Mouse (Mus musculus) stomach, embryonic 14.5 days (tissue): ENCODE measurements around the gene Calr. TPM values are rescaled to one million over a fixed set of nuclear protein-coding genes. Genes with fewer than 3 reads are reported as not detected.

Source experiments
- ATAC-seq: fragments of 200-750 bp; cut with Nextera tagmentation; 2 replicates; pipeline ENCODE4 v1.8.0; 2017; ENCODE audit warnings: low read depth, moderate TSS enrichment; ENCODE audit not compliant: insufficient number of reproducible peaks, insufficient read depth, low FRiP score
- H3K27ac ChIP-seq: fragments of 300-500 bp; sonication (generic); 2 replicates; pipeline ENCODE4 v1.5.1; 2014; ENCODE audit warnings: mild to moderate bottlenecking, low read length, moderate library complexity, mixed read lengths
- H3K27me3 ChIP-seq: fragments of 300-500 bp; sonication (generic); 2 replicates; pipeline ENCODE4 v1.6.1; 2014; ENCODE audit warnings: low read length, control low read depth, mixed read lengths; ENCODE audit not compliant: control insufficient read depth, insufficient read depth
- H3K36me3 ChIP-seq: fragments of 300-500 bp; sonication (generic); 2 replicates; pipeline ENCODE4 v1.6.1; 2014; ENCODE audit warnings: mild to moderate bottlenecking, control low read depth, low read length, moderate library complexity, mixed read lengths; ENCODE audit not compliant: control insufficient read depth, insufficient read depth
- H3K4me1 ChIP-seq: fragments of 300-500 bp; sonication (generic); 2 replicates; pipeline ENCODE4 v1.6.1; 2014; ENCODE audit warnings: low read length, control low read depth, mixed read lengths; ENCODE audit not compliant: control insufficient read depth, insufficient read depth
- H3K4me2 ChIP-seq: fragments of 300-500 bp; sonication (generic); replicated peaks from 2 replicates; pipeline ENCODE4 v1.6.1; 2014; ENCODE audit warnings: low read depth, low read length, control low read depth
- H3K4me3 ChIP-seq: fragments of 300-500 bp; sonication (generic); 2 replicates; pipeline ENCODE4 v1.5.1; 2014; ENCODE audit warnings: low read depth, low read length, control low read depth
- H3K9ac ChIP-seq: fragments of 300-500 bp; sonication (generic); replicated peaks from 2 replicates; pipeline ENCODE4 v1.6.1; 2014; ENCODE audit warnings: low read depth, mild to moderate bottlenecking, control low read depth, low read length, moderate library complexity, mixed read lengths
- H3K9me3 ChIP-seq: fragments of 300-500 bp; sonication (generic); 2 replicates; pipeline ENCODE4 v1.6.1; 2016; ENCODE audit warnings: low read depth, low read length, control low read depth; ENCODE audit not compliant: control insufficient read depth
- WGBS: fragments of 180-500 bp; shearing (Covaris S2); extraction: QIAGEN DNeasy Blood & Tissue Kit; methylation state at CpG from one replicate; pipeline ENCODE4 v1.1.7; 2014; 5-methylcytosine and 5-hydroxymethylcytosine counted together
- polyA plus RNA-seq: library from polyadenylated mRNA; unstranded; fragments of >200 nt; fragmentation: Nextera tagmentation; extraction: Ambion mirVana; gene quantifications from 2 replicates; pipeline ENCODE4 v1.2.1, GENCODE M21; 2014

Gene Calr
- polyA plus RNA-seq = 669 and 791 TPM in 2 replicates

DNA sequence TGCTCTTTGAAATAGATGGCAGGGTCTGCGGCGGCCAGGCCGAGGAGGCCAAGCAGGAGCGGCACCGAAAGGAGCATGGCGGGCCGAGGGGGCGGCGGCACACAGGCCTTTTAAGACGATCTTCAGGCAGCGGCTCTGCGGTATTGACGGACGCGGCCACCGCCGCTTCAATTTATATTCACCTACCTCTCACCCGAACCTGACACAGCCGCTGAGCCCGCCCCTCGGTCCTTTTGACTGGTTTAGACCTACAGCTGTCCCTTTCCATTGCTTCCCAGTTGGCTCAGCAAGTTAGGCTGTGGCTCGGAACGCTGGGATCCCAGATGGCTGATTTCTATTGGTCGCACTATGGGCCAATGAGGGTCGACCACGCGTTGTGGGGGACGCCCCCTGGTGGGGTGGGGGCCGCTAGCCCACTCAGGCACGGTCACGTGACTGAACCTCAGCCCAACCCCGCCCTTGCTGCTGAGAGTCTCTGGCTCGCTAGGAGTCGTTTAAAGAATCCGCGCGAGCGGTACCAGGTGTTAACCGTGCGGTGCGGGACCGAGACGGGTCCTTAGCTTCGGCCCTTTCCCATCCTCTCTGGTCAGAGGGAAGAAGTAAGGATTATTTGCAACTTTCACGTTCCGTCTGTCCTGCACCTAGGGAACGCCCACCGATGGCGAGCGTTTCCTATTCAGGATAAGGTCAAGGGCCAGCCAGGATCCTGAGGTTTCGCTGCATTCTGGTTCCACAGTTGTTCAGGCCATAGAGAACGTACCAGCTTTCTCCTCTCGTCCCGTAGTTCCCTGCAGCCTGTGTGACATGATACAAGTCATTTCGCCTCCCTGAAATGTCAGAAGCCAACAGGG is at the start of gene Calr:
Calr (minus strand) TSS at position 213 of the 851 bp plus-strand sequence.
- H3K36me3 ChIP-seq = peaks cover 39% of the 10 kb centered on the region
- ATAC-seq = peak; percentile 100
- peak within 1 kb of the TSS; percentile 97 for H3K9ac ChIP-seq
- H3K27ac ChIP-seq = peak within 1 kb of the TSS; percentile 82
- WGBS = under 1% methylated on average over 55 of the region's 55 CpGs
- peak within 1 kb of the TSS; percentile 80 for H3K4me2 ChIP-seq
- no peaks in the 10 kb centered on the region for H3K27me3 ChIP-seq
- peaks cover 20% of the 10 kb centered on the region for H3K4me1 ChIP-seq
- H3K4me3 ChIP-seq = peak within 1 kb of the TSS; percentile 93
- no peaks in the 10 kb centered on the region for H3K9me3 ChIP-seq

DNA sequence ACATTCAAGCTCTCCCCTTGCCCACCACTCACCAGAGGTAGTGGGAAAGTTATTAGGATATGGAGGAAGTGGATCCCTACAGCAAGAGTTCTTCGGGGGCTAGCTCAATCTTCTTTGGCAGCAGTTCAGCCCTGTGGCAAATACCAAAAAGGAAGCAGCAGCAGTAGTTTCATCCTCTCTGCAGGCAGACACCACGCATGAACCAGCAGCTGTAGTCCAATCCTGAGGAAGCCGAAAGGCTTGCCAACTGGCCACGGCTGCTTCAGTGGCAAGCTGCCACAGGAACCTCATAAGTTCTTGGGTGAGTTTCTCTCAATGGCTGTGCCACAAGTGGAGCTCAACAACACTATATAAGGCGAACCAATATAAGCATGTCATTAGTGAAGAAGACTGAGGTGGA is 49.2 kb upstream of the Calr start:
- Histone ChIP-seq H3K4me1 (peaks cover 6% of the 10 kb centered on the region; the same call in 1 of the 2 replicates), H3K27ac (no peak overlapping the region), H3K27me3 (no peaks in the 10 kb centered on the region), H3K4me3 (no peak overlapping the region), H3K36me3 (no peaks in the 10 kb centered on the region), H3K9ac (no peak overlapping the region), H3K9me3 (no peaks in the 10 kb centered on the region), H3K4me2 (no peak overlapping the region)
- 84% methylated on average over 5 of the region's 5 CpGs for WGBS
- no peak for ATAC-seq

DNA sequence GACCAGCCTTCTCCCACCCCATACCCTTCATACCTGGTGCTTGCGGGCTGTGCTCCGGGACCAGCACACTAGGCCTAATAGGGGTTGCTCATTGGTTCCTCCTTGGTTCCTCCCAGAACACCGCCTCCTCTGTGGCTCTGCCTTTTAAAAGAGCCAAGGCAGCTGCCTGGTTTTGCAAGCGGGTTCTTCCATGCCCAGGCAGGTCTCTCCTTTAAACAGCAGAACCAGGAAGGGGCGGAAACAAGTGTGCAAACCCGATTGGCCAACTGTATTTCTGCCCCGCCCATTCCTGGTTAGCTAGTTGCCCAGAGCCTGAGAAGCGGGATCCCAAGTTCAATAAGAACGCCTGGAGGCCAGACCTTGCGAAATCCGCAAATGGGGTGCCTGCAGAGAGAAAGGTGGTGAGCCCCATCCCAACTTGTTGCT is 47.0 kb upstream of the Calr start, which contains the start of gene Gcdh:
Gcdh (minus strand) TSS at position 213 of the 426 bp plus-strand sequence.
- Histone ChIP-seq H3K27ac (0 out of 2 replicates have a peak within 1 kb of the TSS, but pooled peaks have one; percentile 2), H3K4me3 (peak within 1 kb of the TSS; percentile 54)
- WGBS = 1% methylated on average over 11 of the region's 11 CpGs

DNA sequence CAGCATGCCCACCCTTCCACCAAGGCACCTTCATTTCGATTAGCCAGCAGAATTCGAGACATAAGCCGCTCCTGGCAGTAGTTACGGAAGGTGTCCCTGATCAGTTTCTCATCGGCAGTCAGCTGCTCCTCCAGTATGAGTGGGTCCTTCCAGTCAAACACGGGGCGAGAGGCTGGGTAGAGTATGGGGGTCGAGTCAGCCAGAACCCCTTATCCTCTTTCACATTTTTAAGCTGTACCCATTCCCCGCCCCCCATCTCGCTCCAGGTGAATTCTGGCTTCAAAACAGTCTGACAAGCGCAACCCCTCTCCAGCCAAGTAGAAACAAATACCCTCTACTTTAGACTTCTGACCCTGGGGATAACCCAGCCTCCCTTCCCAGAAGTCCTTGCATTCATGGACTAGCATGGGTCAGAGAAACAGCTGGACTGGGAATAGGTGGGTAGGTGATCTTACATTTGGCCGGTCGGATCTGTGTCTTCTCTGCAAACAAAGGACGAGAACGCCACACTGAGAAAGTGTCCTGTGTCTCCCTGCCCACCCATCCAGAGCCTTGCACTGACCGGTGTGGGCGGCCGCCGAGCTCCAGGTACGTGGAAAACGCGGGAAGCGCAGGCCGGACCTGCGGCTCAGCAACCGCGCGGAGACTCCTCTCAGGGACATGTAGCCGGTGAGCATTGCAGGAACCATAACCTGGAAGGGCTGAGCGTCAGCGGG is 46.4 kb upstream of the Calr start:
- H3K27me3 ChIP-seq = no peaks in the 10 kb centered on the region
- 8% methylated on average over 31 of the region's 31 CpGs for WGBS
- peak overlapping the region; percentile 76 for H3K4me2 ChIP-seq
- peaks cover 7% of the 10 kb centered on the region; the same call in 1 of the 2 replicates for H3K36me3 ChIP-seq
- no peaks in the 10 kb centered on the region for H3K9me3 ChIP-seq
- 0 out of 2 replicates have a peak overlapping the region, but pooled peaks have one; percentile 2 for H3K27ac ChIP-seq
- ATAC-seq = 0 out of 2 replicates have a peak, but pooled peaks have one; percentile 38
- H3K4me1 ChIP-seq = peaks cover 6% of the 10 kb centered on the region; the same call in 1 of the 2 replicates
- H3K9ac ChIP-seq = peak overlapping the region; percentile 47
- H3K4me3 ChIP-seq = peak overlapping the region; percentile 54

More for the DNA sequence above, 47.0 kb upstream of the Calr start, which contains the start of gene Gcdh:
- ATAC-seq = peak; percentile 97
- Histone ChIP-seq H3K36me3 (0 out of 2 replicates have a peak, but pooled peaks cover 4% of the 10 kb centered on the region), H3K4me1 (peaks cover 6% of the 10 kb centered on the region; the same call in 1 of the 2 replicates), H3K27me3 (no peaks in the 10 kb centered on the region), H3K9me3 (no peaks in the 10 kb centered on the region), H3K4me2 (peak within 1 kb of the TSS; percentile 76), H3K9ac (peak within 1 kb of the TSS; percentile 47)

- H3K36me3 ChIP-seq = peaks cover 20% of the 10 kb centered on the region
- peaks cover 1% of the 10 kb centered on the region; the same call in 1 of the 2 replicates for H3K4me1 ChIP-seq
- H3K27me3 ChIP-seq = no peaks in the 10 kb centered on the region
- no peak overlapping the region for H3K4me2 ChIP-seq
- no peaks in the 10 kb centered on the region for H3K9me3 ChIP-seq
- no peak overlapping the region for H3K27ac ChIP-seq
- H3K9ac ChIP-seq = no peak overlapping the region
- WGBS = 97% methylated on average over 1 of the region's 1 CpGs
- no peak overlapping the region for H3K4me3 ChIP-seq
- ATAC-seq = no peak
These were observed 42.4 kb upstream of the Calr start for GRCm38 (mm10) chr8:84889141-84889540.

DNA sequence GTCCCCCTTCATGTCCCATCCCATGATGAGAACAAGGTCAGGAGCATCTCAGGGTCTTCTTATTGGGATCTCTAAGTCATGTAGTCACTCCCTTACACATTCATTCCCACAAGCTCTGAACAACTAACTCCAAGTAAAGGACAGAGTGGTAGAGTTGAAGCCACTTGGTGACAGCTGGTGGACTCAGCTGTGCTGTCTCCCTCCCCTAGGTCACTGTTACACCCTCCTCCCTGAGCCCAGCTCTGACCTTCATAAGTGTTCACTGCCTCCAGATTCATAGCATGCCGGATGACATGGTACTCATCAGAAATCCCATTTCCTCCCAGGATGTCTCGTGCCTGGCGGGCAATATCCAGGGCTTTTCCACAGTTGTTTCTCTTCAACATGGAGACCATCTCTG is 41.5 kb upstream of the Calr start:
- WGBS = 84% methylated on average over 3 of the region's 3 CpGs
- Histone ChIP-seq H3K4me3 (no peak overlapping the region), H3K27ac (no peak overlapping the region), H3K27me3 (no peaks in the 10 kb centered on the region), H3K9me3 (no peaks in the 10 kb centered on the region), H3K4me2 (no peak overlapping the region), H3K9ac (no peak overlapping the region), H3K4me1 (no peaks in the 10 kb centered on the region; the same call in 1 of the 2 replicates), H3K36me3 (peaks cover 20% of the 10 kb centered on the region)
- no peak for ATAC-seq

DNA sequence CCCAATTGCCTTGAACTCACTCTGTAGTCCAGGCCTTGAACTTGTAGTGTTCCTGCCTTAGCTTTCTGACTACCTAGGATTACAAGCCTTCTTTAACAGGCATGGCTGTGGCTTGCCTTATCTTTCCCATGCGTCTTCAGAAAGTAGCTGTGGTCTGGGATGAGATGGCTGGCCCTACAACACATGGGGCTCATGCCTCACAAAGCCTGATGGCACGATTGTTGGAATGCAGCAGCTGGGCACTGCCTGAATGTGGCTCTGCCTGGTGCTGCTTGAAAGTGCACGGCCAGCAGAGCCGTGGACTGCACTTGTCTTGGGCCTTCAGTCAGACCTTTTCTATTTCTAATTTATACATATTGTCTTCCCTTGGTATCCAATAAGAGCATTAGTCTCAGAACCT is 38.0 kb upstream of the Calr start:
- H3K4me1 ChIP-seq = no peaks in the 10 kb centered on the region
- H3K4me2 ChIP-seq = no peak overlapping the region
- no peaks in the 10 kb centered on the region for H3K27me3 ChIP-seq
- no peak overlapping the region for H3K27ac ChIP-seq
- H3K9ac ChIP-seq = no peak overlapping the region
- no peak for ATAC-seq
- WGBS = 91% methylated on average over 4 of the region's 4 CpGs
- H3K9me3 ChIP-seq = no peaks in the 10 kb centered on the region
- no peak overlapping the region for H3K4me3 ChIP-seq
- H3K36me3 ChIP-seq = peaks cover 16% of the 10 kb centered on the region

DNA sequence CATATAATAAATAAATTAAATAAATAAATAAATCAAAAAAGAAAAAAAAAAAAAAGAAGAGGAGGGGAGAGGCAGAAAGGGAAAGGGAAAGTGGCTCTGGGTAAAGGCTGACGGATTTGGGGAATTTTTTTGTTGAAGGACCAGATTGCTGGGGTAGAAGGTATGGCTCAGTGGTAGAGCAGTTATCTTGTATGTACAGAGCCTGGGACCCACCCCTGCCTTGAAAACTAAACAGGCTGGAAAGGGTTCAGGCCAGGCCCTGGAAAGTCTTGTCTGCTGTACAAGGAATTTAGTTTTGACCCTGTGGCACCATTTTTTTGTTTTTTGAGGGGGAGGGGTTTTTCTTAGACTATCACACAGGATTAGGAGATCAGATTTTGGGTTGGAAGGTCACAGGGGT is 32.2 kb upstream of the Calr start:
- no peak overlapping the region for H3K4me3 ChIP-seq
- H3K27me3 ChIP-seq = no peaks in the 10 kb centered on the region
- H3K4me2 ChIP-seq = no peak overlapping the region
- ATAC-seq = no peak
- no peak overlapping the region for H3K27ac ChIP-seq
- no peaks in the 10 kb centered on the region for H3K4me1 ChIP-seq
- no peaks in the 10 kb centered on the region for H3K36me3 ChIP-seq
- H3K9ac ChIP-seq = no peak overlapping the region
- WGBS = 61% methylated on average over 1 of the region's 1 CpGs
- H3K9me3 ChIP-seq = no peaks in the 10 kb centered on the region
